Mouse (Mus musculus): ENCODE results near the gene Mxra8. TPM values are rescaled to one million over a fixed set of nuclear protein-coding genes. Genes with fewer than 3 reads are reported as not detected.
A peak's percentile ranks its signal among the peaks of the same experiment; 100 is the strongest.

The Mxra8 gene
- polyA plus RNA-seq, 1 experiment from 2014 or later = 76.6 TPM

- Histone ChIP-seq H3K36me3 (peaks cover 45% of the 10 kb centered on the region), H3K27ac (no peak overlapping the region)
These were observed 31.9 kb downstream of the Mxra8 start for GRCm38 (mm10) chr4:155871404-155871803.

GRCm38 (mm10) chr4:155883587-155883986 is 44.1 kb downstream of the Mxra8 start:
- Histone ChIP-seq H3K4me1 (no peaks in the 10 kb centered on the region), H3K9ac (no peak overlapping the region), H3K27ac (peak overlapping the region; percentile 11; the same call in 1 of the 2 replicates), H3K36me3 (peaks cover 57% of the 10 kb centered on the region), H3K4me2 (replicated peaks) (no peak overlapping the region), H3K27me3 (no peaks in the 10 kb centered on the region), H3K4me3 (no peak overlapping the region), H3K9me3 (no peaks in the 10 kb centered on the region)
- no peak for ATAC-seq (ENCODE audit: low FRiP score, low read depth)
- 77% methylated on average over 3 of the region's 3 CpGs for WGBS

More at GRCm38 (mm10) chr4:155871404-155871803, 31.9 kb downstream of the Mxra8 start:
- no peak overlapping the region for H3K4me3 ChIP-seq
- ATAC-seq (ENCODE audit: low FRiP score, low read depth) = no peak
- no peak overlapping the region for H3K4me2 ChIP-seq (replicated peaks)
- H3K9me3 ChIP-seq = no peaks in the 10 kb centered on the region
- 92% methylated on average over 7 of the region's 7 CpGs for WGBS
- no peaks in the 10 kb centered on the region for H3K27me3 ChIP-seq
- H3K4me1 ChIP-seq = peaks cover 22% of the 10 kb centered on the region
- 0 out of 2 replicates have a peak overlapping the region, but pooled peaks have one; percentile 0 for H3K9ac ChIP-seq

GRCm38 (mm10) chr4:155886330-155886729 is 46.9 kb downstream of the Mxra8 start:
- Histone ChIP-seq H3K4me2 (replicated peaks) (no peak overlapping the region), H3K4me1 (peaks cover 12% of the 10 kb centered on the region), H3K9ac (no peak overlapping the region), H3K36me3 (peaks cover 65% of the 10 kb centered on the region), H3K9me3 (no peaks in the 10 kb centered on the region), H3K27ac (no peak overlapping the region), H3K4me3 (no peak overlapping the region), H3K27me3 (no peaks in the 10 kb centered on the region)
- WGBS = 95% methylated on average over 5 of the region's 5 CpGs
- ATAC-seq (ENCODE audit: low FRiP score, low read depth) = no peak

DNA sequence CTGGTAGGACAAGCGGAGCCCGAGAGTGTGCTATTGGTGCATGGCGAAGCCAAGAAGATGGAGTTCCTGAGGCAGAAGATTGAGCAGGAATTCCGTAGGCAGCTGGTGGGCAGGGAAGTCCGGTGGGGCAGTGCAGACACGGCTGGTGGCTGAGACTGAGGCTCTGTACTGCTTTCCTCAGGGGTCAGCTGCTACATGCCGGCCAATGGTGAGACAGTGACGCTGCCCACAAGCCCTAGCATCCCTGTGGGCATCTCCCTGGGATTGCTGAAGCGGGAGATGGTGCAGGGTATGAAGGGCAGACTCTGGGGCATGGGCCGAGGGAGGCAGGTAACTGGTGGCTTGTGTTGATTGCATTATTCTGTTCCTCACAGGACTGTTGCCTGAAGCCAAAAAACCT is 48.2 kb downstream of the Mxra8 start:
- 87% methylated on average over 10 of the region's 10 CpGs for WGBS
- no peak overlapping the region for H3K27ac ChIP-seq
- H3K4me1 ChIP-seq = peaks cover 14% of the 10 kb centered on the region
- no peak overlapping the region for H3K4me3 ChIP-seq
- no peaks in the 10 kb centered on the region for H3K27me3 ChIP-seq
- no peaks in the 10 kb centered on the region for H3K9me3 ChIP-seq
- no peak overlapping the region for H3K4me2 ChIP-seq (replicated peaks)
- no peak overlapping the region for H3K9ac ChIP-seq
- no peak for ATAC-seq (ENCODE audit: low FRiP score, low read depth)
- peaks cover 65% of the 10 kb centered on the region for H3K36me3 ChIP-seq

DNA sequence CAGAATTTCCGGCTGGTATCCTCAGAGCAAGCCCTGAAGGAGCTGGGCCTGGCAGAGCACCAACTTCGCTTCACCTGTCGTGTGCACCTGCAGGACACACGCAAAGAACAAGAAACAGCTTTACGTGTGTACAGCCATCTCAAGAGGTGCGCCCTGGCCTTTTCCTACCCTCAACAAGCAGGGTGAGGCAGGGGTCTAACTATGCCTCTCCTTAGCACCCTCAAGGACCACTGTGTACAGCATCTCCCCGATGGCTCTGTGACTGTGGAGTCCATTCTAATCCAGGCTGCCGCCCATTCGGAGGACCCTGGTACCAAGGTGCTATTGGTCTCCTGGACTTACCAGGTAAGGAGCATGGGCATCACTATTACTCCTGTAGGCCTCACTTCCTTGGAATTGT is 48.7 kb downstream of the Mxra8 start:
- ATAC-seq (ENCODE audit: low FRiP score, low read depth) = no peak
- H3K4me3 ChIP-seq = no peak overlapping the region
- no peaks in the 10 kb centered on the region for H3K27me3 ChIP-seq
- H3K36me3 ChIP-seq = peaks cover 65% of the 10 kb centered on the region
- H3K4me2 ChIP-seq (replicated peaks) = no peak overlapping the region
- no peak overlapping the region for H3K9ac ChIP-seq
- no peaks in the 10 kb centered on the region for H3K9me3 ChIP-seq
- H3K4me1 ChIP-seq = peaks cover 19% of the 10 kb centered on the region
- H3K27ac ChIP-seq = no peak overlapping the region
- 95% methylated on average over 9 of the region's 9 CpGs for WGBS

- no peak overlapping the region for H3K27ac ChIP-seq
- H3K4me1 ChIP-seq = peaks cover 31% of the 10 kb centered on the region
- no peak overlapping the region for H3K9ac ChIP-seq
- no peak for ATAC-seq (ENCODE audit: low FRiP score, low read depth)
- no peak overlapping the region for H3K4me3 ChIP-seq
- H3K4me2 ChIP-seq (replicated peaks) = no peak overlapping the region
- WGBS = 84% methylated on average over 5 of the region's 5 CpGs
- peaks cover 54% of the 10 kb centered on the region for H3K36me3 ChIP-seq
- H3K27me3 ChIP-seq = no peaks in the 10 kb centered on the region
- no peaks in the 10 kb centered on the region for H3K9me3 ChIP-seq
These were observed 49.8 kb downstream of the Mxra8 start for GRCm38 (mm10) chr4:155889316-155889715.

- Histone ChIP-seq H3K27me3 (no peaks in the 10 kb centered on the region), H3K4me1 (peaks cover 44% of the 10 kb centered on the region), H3K36me3 (peaks cover 45% of the 10 kb centered on the region), H3K4me2 (replicated peaks) (peak overlapping the region; percentile 97), H3K9me3 (no peaks in the 10 kb centered on the region), H3K4me3 (peak overlapping the region; percentile 88), H3K9ac (peak overlapping the region; percentile 87), H3K27ac (no peak overlapping the region; the same call in 1 of the 2 replicates)
- WGBS = under 1% methylated on average over 34 of the region's 34 CpGs
- no peak for ATAC-seq (ENCODE audit: low FRiP score, low read depth)
These were observed 51.6 kb downstream of the Mxra8 start for GRCm38 (mm10) chr4:155891011-155891471.

DNA sequence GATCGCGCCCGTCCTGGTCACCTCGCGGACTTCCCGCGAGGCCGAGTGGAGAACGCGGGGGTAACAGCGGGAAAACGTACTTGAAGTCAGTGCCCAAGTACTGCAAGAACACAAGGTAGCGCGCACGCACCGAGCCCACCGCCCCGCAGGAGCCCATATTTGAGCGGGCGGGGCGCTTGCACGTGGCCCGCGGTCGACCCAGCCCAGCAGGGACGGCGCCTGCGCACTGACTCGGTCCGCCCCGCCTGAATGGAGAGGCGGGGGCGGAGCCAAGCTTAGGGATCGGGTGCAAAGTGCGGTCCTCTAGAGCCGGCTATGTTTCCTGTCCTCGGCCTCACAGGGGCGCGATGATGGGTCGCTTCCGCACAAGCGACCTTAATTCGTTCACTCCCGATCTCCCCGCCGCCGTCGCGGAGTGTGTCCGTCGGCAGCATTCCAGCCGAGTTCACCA is 52.1 kb downstream of the Mxra8 start, which contains the start of the genes Pusl1 and Acap3:
Gene Pusl1 (minus strand): TSS at position 231 of the 451 bp plus-strand sequence.
Gene Acap3 (plus strand): TSS at position 272 of the 451 bp plus-strand sequence.
- WGBS = 0% methylated on average over 52 of the region's 52 CpGs
- Histone ChIP-seq H3K9ac (peak within 1 kb of the TSS; percentile 87), H3K4me2 (replicated peaks) (peak within 1 kb of the TSS; percentile 97), H3K4me1 (peaks cover 44% of the 10 kb centered on the region), H3K4me3 (peak within 1 kb of the TSS; percentile 88), H3K9me3 (no peaks in the 10 kb centered on the region), H3K27ac (peak within 1 kb of the TSS; percentile 92), H3K36me3 (peaks cover 45% of the 10 kb centered on the region), H3K27me3 (no peaks in the 10 kb centered on the region)
- peak; percentile 90 for ATAC-seq (ENCODE audit: low FRiP score, low read depth)

DNA sequence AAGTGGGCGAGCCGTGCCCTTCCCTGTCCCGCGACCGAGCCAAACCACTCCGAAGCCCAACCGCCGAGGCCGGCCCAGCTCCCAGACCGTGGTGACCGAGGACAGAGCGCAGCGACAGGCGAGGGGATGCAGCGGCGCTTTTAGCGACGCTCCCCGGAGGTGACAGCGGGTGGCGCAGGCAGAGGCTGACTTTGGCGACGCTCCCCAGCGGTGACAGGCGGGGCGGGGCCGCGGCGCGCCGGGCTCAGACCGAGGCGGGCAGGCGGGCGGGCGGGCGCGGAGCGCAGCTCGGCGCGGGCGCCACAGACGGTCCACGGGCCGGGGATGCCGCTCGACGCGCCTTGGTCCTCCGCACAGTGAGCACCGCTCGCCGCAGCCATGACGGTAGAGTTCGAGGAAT is 52.5 kb downstream of the Mxra8 start:
- Histone ChIP-seq H3K4me2 (replicated peaks) (peak overlapping the region; percentile 97), H3K4me1 (peaks cover 44% of the 10 kb centered on the region), H3K36me3 (peaks cover 45% of the 10 kb centered on the region), H3K9me3 (no peaks in the 10 kb centered on the region), H3K27me3 (no peaks in the 10 kb centered on the region), H3K4me3 (peak overlapping the region; percentile 88), H3K27ac (peak overlapping the region; percentile 92), H3K9ac (peak overlapping the region; percentile 87)
- under 1% methylated on average over 54 of the region's 56 CpGs for WGBS
- peak; percentile 91 for ATAC-seq (ENCODE audit: low FRiP score, low read depth)

DNA sequence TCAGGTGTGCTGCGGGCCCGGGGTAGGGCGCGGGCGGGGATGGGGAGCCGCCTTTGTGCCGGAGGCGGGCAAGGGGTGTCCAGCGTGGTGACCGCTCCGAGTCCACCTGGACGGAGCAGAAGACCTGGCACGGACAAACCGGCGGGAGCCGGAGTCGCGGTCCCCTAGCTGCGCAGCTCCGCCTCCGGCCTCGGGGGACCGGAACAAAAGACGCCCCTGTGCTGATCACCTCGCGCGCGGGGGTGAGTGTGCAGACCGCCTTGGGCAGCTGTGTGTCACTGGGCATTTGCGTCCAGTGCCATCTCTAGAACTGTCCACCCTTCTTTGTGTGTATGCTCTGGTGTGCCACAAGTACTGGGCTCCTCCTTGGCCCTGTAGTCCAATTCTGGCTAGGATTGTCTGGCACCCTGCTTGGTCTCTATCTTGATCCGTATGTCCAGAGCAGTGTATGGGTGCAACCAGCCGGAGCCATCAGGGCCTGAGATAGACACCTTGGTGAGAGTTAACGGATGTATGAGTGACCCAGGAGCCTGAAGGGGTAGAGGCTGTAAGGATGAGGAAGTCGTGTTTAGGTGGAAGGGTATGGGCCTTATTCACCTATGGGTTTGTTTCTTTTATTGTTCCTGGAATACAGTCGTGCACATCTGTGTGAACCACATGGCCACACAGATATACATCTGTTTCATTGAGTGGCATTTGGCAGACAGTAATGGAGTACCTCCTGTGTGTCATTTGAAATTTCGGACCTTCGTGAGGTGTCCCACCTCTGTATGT is 53.1 kb downstream of the Mxra8 start:
- ATAC-seq (ENCODE audit: low FRiP score, low read depth) = no peak; the same call in 1 of the 2 replicates

DNA sequence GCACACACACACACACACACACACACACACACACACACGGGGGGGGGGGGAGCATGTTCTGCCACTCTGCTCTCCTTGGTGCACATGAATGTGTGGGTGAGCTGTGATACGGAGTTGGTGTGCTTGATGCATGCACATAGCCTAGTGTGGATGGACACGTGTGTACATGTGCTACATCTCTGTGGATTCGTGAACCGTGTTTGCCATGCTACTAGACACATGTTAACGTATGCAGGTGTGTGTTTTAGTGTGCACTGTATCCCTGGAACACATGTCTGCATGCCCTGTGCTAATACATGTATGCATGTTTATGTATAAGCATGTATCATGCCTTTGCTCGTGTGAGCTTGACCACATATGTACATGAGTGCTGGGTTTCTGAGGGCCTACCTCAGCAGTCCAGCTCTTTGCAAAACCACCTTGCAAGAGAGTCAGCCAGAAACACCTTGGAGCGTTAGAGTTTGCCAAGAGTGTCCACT is 53.8 kb downstream of the Mxra8 start:
- Histone ChIP-seq H3K9ac (peak overlapping the region; percentile 87), H3K4me3 (peak overlapping the region; percentile 88), H3K27ac (no peak overlapping the region), H3K4me1 (peaks cover 44% of the 10 kb centered on the region), H3K27me3 (no peaks in the 10 kb centered on the region), H3K36me3 (peaks cover 39% of the 10 kb centered on the region), H3K4me2 (replicated peaks) (peak overlapping the region; percentile 97), H3K9me3 (no peaks in the 10 kb centered on the region)
- 70% methylated on average over 8 of the region's 8 CpGs for WGBS
- no peak for ATAC-seq (ENCODE audit: low FRiP score, low read depth)

More for the DNA sequence above, 53.1 kb downstream of the Mxra8 start:
- H3K4me3 ChIP-seq = peak overlapping the region; percentile 88
- H3K36me3 ChIP-seq = peaks cover 41% of the 10 kb centered on the region
- no peaks in the 10 kb centered on the region for H3K27me3 ChIP-seq
- no peaks in the 10 kb centered on the region for H3K9me3 ChIP-seq
- WGBS = 5% methylated on average over 37 of the region's 37 CpGs
- peak overlapping the region; percentile 87 for H3K9ac ChIP-seq
- peak overlapping the region; percentile 92 for H3K27ac ChIP-seq
- peak overlapping the region; percentile 97 for H3K4me2 ChIP-seq (replicated peaks)
- H3K4me1 ChIP-seq = peaks cover 44% of the 10 kb centered on the region
